Mouse (Mus musculus) ES-Bruce4 (cell line): ENCODE data around the gene Cacnb3.

ENCODE experiments used
- CTCF ChIP-seq: IDR thresholded peaks from one replicate; pipeline ENCODE4 v1.8.1; 2011; ENCODE audit warnings: low read depth, low read length
- POLR2A ChIP-seq: IDR thresholded peaks from one replicate; pipeline ENCODE4 v1.8.1; 2011; ENCODE audit warnings: low read length; ENCODE audit not compliant: insufficient read depth

DNA sequence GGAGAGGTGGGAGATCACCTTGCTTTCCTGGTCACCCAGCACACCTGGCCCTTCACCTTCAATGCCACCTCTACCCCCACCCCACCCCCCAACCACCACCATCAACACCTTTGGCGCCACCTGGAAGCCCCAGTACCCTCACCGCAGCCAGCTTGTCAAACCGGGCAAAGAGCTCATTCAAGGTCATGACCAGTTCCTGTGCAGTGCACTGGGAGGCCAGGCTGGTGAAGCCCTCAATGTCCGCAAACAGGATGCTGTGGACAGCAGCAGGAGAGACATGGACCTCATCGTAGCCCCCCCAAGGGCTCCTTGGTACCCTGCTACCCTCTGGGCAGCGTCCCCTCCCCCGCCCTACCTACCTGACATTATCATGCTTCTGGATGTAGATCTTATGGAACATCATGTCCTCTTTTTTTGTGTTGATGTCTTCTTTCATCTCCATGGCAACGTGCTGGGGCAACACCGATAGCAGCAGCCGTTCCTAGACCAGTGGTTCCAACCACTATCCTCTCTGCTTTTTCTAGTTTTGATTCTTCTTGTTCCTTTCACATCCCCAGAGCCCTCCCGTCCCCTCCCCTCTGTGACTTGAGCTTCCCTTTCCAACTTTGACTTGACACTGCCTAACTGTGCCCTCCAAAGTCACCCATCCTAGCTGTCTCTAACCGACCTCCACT lies 30.5 kb upstream of the Cacnb3 start:
- TF ChIP-seq POLR2A (no peak), CTCF (no peak)
